Mouse (Mus musculus) MEL (cell line): ENCODE measurements around the gene Srgap1. TPM values are rescaled to one million over a fixed set of nuclear protein-coding genes. Genes with fewer than 3 reads are reported as not detected.

ENCODE experiments used
- DNase-seq: peaks from one replicate; pipeline ENCODE4 v3.0.0; 2011; ENCODE audit warnings: low read depth, low spot score
- H3K27ac ChIP-seq: 2 replicates; pipeline ENCODE4 v1.5.1; 2012; ENCODE audit warnings: low read depth, mild to moderate bottlenecking, control low read depth, low read length, moderate library complexity; ENCODE audit not compliant: control insufficient read depth
- H3K27me3 ChIP-seq, 2 experiments: fragments of 150-350 bp in 1 of 2; sonication (generic) in 1 of 2; 2 replicates each; pipeline ENCODE4 v1.6.1; 2012; ENCODE audit warnings: low read length in 2 of 2, mild to moderate bottlenecking in 2 of 2, improper control_type of control experiment in 1 of 2, moderate library complexity in 1 of 2; ENCODE audit not compliant: insufficient read depth in 2 of 2, control insufficient read depth in 1 of 2
- H3K36me3 ChIP-seq, 2 experiments: 2 replicates each; pipeline ENCODE4 v1.6.1; 2012 to 2014; ENCODE audit warnings: low read length in 2 of 2, improper control_type of control experiment in 1 of 2, inconsistent platforms in 1 of 2, mild to moderate bottlenecking in 1 of 2; ENCODE audit not compliant: insufficient read depth in 2 of 2, control insufficient read depth in 1 of 2
- H3K4me1 ChIP-seq, 2 experiments: fragments of 150-350 bp in 1 of 2; sonication (generic) in 1 of 2; 2 replicates each; pipeline ENCODE4 v1.6.1; 2012; ENCODE audit warnings: low read length in 2 of 2, improper control_type of control experiment in 1 of 2, mild to moderate bottlenecking in 1 of 2; ENCODE audit not compliant: insufficient read depth in 2 of 2, control insufficient read depth in 1 of 2
- H3K4me3 ChIP-seq, 2 experiments: fragments of 150-350 bp in 1 of 2; sonication (generic) in 1 of 2; 2 replicates each; pipeline ENCODE4 v1.5.1; 2012; ENCODE audit warnings: low read depth in 2 of 2, low read length in 2 of 2, mild to moderate bottlenecking in 2 of 2, moderate library complexity in 2 of 2, control low read depth in 1 of 2, improper control_type of control experiment in 1 of 2; ENCODE audit not compliant: control insufficient read depth in 1 of 2, insufficient read depth in 1 of 2
- H3K79me2 ChIP-seq: 2 replicates; pipeline ENCODE4 v1.6.1; 2012; ENCODE audit warnings: mild to moderate bottlenecking, low read length, moderate library complexity; ENCODE audit not compliant: control insufficient read depth, poor library complexity, insufficient read depth
- H3K9ac ChIP-seq: 2 replicates; pipeline ENCODE4 v1.6.1; 2012; ENCODE audit warnings: low read depth, mild to moderate bottlenecking, control low read depth, low read length, moderate library complexity; ENCODE audit not compliant: control insufficient read depth, poor library complexity, severe bottlenecking
- H3K9me3 ChIP-seq: fragments of 150-350 bp; sonication (generic); replicated peaks from 2 replicates; pipeline ENCODE4 v1.6.1; 2012; ENCODE audit warnings: mild to moderate bottlenecking, low read length, improper control_type of control experiment, moderate library complexity; ENCODE audit not compliant: insufficient read depth
- CHD2 ChIP-seq: IDR thresholded peaks from 2 replicates; pipeline ENCODE4 v1.6.1; 2011; ENCODE audit warnings: low read length, improper control_type of control experiment
- CTCF ChIP-seq, 3 experiments: IDR thresholded peaks in 2 of 3; conservative IDR thresholded peaks in 1 of 3; 2 replicates each; pipeline ENCODE4 v1.5.1; 2011 to 2012; ENCODE audit warnings: low read length in 3 of 3, low read depth in 2 of 3, mild to moderate bottlenecking in 2 of 3, improper control_type of control experiment in 1 of 3, inconsistent platforms in 1 of 3, mixed read lengths in 1 of 3, moderate library complexity in 1 of 3; ENCODE audit not compliant: control insufficient read depth in 1 of 3, insufficient read depth in 1 of 3, poor library complexity in 1 of 3, severe bottlenecking in 1 of 3
- E2F4 ChIP-seq: IDR thresholded peaks from 2 replicates; pipeline ENCODE4 v1.6.1; 2011; ENCODE audit warnings: low read depth, low read length, improper control_type of control experiment, borderline replicate concordance
- EP300 ChIP-seq, 2 experiments: IDR thresholded peaks; 2 replicates each; pipeline ENCODE4 v1.6.1; 2011; ENCODE audit warnings: improper control_type of control experiment in 2 of 2, low read length in 2 of 2, low read depth in 1 of 2, mild to moderate bottlenecking in 1 of 2
- GABPA ChIP-seq: IDR thresholded peaks from 2 replicates; pipeline ENCODE4 v1.6.1; 2012; ENCODE audit warnings: low read depth, mild to moderate bottlenecking, inconsistent platforms, low read length, improper control_type of control experiment, moderate library complexity
- GATA1 ChIP-seq: IDR thresholded peaks from 2 replicates; pipeline ENCODE4 v1.6.1; 2011; ENCODE audit warnings: low read depth, low read length, improper control_type of control experiment
- HCFC1 ChIP-seq: IDR thresholded peaks from 2 replicates; pipeline ENCODE4 v1.6.1; 2012; ENCODE audit warnings: low read depth, mild to moderate bottlenecking, inconsistent platforms, low read length, improper control_type of control experiment, moderate library complexity
- KAT2A ChIP-seq: conservative IDR thresholded peaks from 2 replicates; pipeline ENCODE4 v1.6.1; 2012; ENCODE audit warnings: low read depth, low read length, improper control_type of control experiment, inconsistent platforms
- MAZ ChIP-seq: IDR thresholded peaks from 2 replicates; pipeline ENCODE4 v1.6.1; 2012; ENCODE audit warnings: low read depth, mild to moderate bottlenecking, inconsistent platforms, low read length, improper control_type of control experiment
- MYB ChIP-seq: IDR thresholded peaks from 2 replicates; pipeline ENCODE4 v1.6.1; 2011; ENCODE audit warnings: mild to moderate bottlenecking, low read depth, low read length, improper control_type of control experiment
- MYC ChIP-seq: IDR thresholded peaks from 2 replicates; pipeline ENCODE4 v1.6.1; 2011; ENCODE audit warnings: low read depth, mild to moderate bottlenecking, low read length, improper control_type of control experiment, moderate library complexity
- NELFE ChIP-seq: IDR thresholded peaks from 2 replicates; pipeline ENCODE4 v1.6.1; 2011; ENCODE audit warnings: low read depth, low read length, improper control_type of control experiment
- NRF1 ChIP-seq: IDR thresholded peaks from 2 replicates; pipeline ENCODE4 v1.6.1; 2014; ENCODE audit warnings: low read depth, mild to moderate bottlenecking, inconsistent platforms, low read length, improper control_type of control experiment, moderate library complexity; ENCODE audit not compliant: poor library complexity, insufficient read depth, severe bottlenecking
- RAD21 ChIP-seq: IDR thresholded peaks from 2 replicates; pipeline ENCODE4 v1.6.1; 2011; ENCODE audit warnings: mild to moderate bottlenecking, low read depth, low read length, improper control_type of control experiment
- RCOR1 ChIP-seq: IDR thresholded peaks from 2 replicates; pipeline ENCODE4 v1.6.1; 2012; ENCODE audit warnings: low read depth, mild to moderate bottlenecking, inconsistent platforms, low read length, improper control_type of control experiment
- SIN3A ChIP-seq: IDR thresholded peaks from 2 replicates; pipeline ENCODE4 v1.6.1; 2012; ENCODE audit warnings: low read length, improper control_type of control experiment, inconsistent platforms
- TBP ChIP-seq: IDR thresholded peaks from 2 replicates; pipeline ENCODE4 v1.8.0; 2011; ENCODE audit warnings: low read depth, low read length, improper control_type of control experiment
- TCF12 ChIP-seq: IDR thresholded peaks from 2 replicates; pipeline ENCODE4 v1.6.1; 2014; ENCODE audit warnings: low read depth, mild to moderate bottlenecking, inconsistent platforms, low read length, improper control_type of control experiment, moderate library complexity
- USF1 ChIP-seq: IDR thresholded peaks from 2 replicates; pipeline ENCODE4 v1.6.1; 2014; ENCODE audit warnings: low read depth, mild to moderate bottlenecking, inconsistent platforms, low read length, improper control_type of control experiment, moderate library complexity
- USF2 ChIP-seq, 2 experiments: IDR thresholded peaks; 2 replicates each; pipeline ENCODE4 v1.6.1; 2011 to 2012; ENCODE audit warnings: improper control_type of control experiment in 2 of 2, low read length in 2 of 2, borderline replicate concordance in 1 of 2, inconsistent platforms in 1 of 2, low read depth in 1 of 2, mild to moderate bottlenecking in 1 of 2; ENCODE audit not compliant: insufficient read depth in 1 of 2
- ZC3H11A ChIP-seq: IDR thresholded peaks from 2 replicates; pipeline ENCODE4 v1.6.1; 2012; ENCODE audit warnings: low read depth, mild to moderate bottlenecking, inconsistent platforms, low read length, improper control_type of control experiment
- polyA plus RNA-seq, 2 experiments: library from polyadenylated mRNA; stranded (reverse) in 1 of 2; unstranded in 1 of 2; fragments of >175 nt in 1 of 2; fragments of >200 nt in 1 of 2; gene quantifications; 2 replicates each; pipeline versions ENCODE4 v1.2.1 to v1.2.4; 2012; ENCODE audit warnings: low replicate concordance in 2 of 2, low read depth in 1 of 2; ENCODE audit not compliant: insufficient read length in 2 of 2, insufficient read depth in 1 of 2, missing spikeins in 1 of 2
- total RNA-seq: library from RNA; depleted of rRNA; stranded (reverse); fragments of 300-350 nt; gene quantifications from 2 replicates; pipeline ENCODE4 v1.2.3, GENCODE M21; 2012

Srgap1 gene
- total and polyA plus RNA-seq, 3 experiments = not detected

- Histone ChIP-seq H3K36me3 (no peaks in the 10 kb centered on the region), H3K9me3 (no peaks in the 10 kb centered on the region), H3K27ac (no peak overlapping the region), H3K27me3 (no peaks in the 10 kb centered on the region), H3K9ac (no peak overlapping the region), H3K4me3 (no peak overlapping the region)
- no peak for DNase-seq
- TF ChIP-seq HCFC1 (no peak), NRF1 (no peak), NELFE (no peak), CHD2 (no peak), GABPA (no peak), ZC3H11A (no peak), CTCF (IDR thresholded peaks at IDR 0.05 in 2 of 3, conservative IDR thresholded peaks at IDR 0.05 in 1 of 3; ENCODE audit: control insufficient read depth in 1 of 3, insufficient read depth in 1 of 3, low read depth in 2 of 3, low read length in 3 of 3, poor library complexity in 1 of 3, severe bottlenecking in 1 of 3) (peak in 2 of 3 experiments; percentile 12 to 23; a peak in 2 of 6 replicates)
- TF ChIP-seq, all 39 proteins: peak for 1
- Histone ChIP-seq H3K79me2 (no peaks in the 10 kb centered on the region), H3K4me1 (no peaks in the 10 kb centered on the region)
Observed at GRCm38 (mm10) chr10:121759095-121759494, 288.0 kb downstream of the Srgap1 start.

- Histone ChIP-seq H3K36me3 (no peaks in the 10 kb centered on the region), H3K27ac (no peak overlapping the region), H3K79me2 (no peaks in the 10 kb centered on the region), H3K27me3 (no peaks in the 10 kb centered on the region), H3K4me3 (no peak overlapping the region), H3K4me1 (no peaks in the 10 kb centered on the region), H3K9me3 (no peaks in the 10 kb centered on the region), H3K9ac (no peak overlapping the region)
- no peak for DNase-seq
- TF ChIP-seq USF1 = no peak
- TF ChIP-seq MYB = no peak
- no peak for TF ChIP-seq RAD21
- no peak for TF ChIP-seq TCF12
- no peak for TF ChIP-seq EP300 (IDR thresholded peaks at IDR 0.05; ENCODE audit: low read depth in 1 of 2, low read length in 2 of 2)
- TF ChIP-seq CHD2 = no peak
- no peak for TF ChIP-seq MAZ
- TF ChIP-seq HCFC1 = no peak
Observed at GRCm38 (mm10) chr10:121756677-121757076, 290.4 kb downstream of the Srgap1 start.

GRCm38 (mm10) chr10:121755822-121756221 lies 291.3 kb downstream of the Srgap1 start:
- TF ChIP-seq GATA1 (no peak), USF2 (IDR thresholded peaks at IDR 0.05; ENCODE audit: borderline replicate concordance in 1 of 2, insufficient read depth in 1 of 2, low read depth in 1 of 2, low read length in 2 of 2) (no peak), SIN3A (no peak), E2F4 (no peak), RCOR1 (no peak), TBP (no peak), KAT2A (no peak), MYC (no peak)
- no peaks in the 10 kb centered on the region for H3K9me3 ChIP-seq
- H3K4me1 ChIP-seq = no peaks in the 10 kb centered on the region
- no peak for DNase-seq
- no peaks in the 10 kb centered on the region for H3K79me2 ChIP-seq
- H3K27me3 ChIP-seq = no peaks in the 10 kb centered on the region
- no peaks in the 10 kb centered on the region for H3K36me3 ChIP-seq
- no peak overlapping the region for H3K4me3 ChIP-seq
- H3K9ac ChIP-seq = no peak overlapping the region
- H3K27ac ChIP-seq = no peak overlapping the region
